Mouse (Mus musculus) ES-Bruce4 (cell line): ENCODE measurements at regions not wholly inside any gene's neighbourhood (a gene's known extent, or its start where the extent isn't known, plus 50 kb on each side); places are given as distances from the start of the nearest gene placed in this dataset.

Experiments used
- CTCF ChIP-seq: IDR thresholded peaks from one replicate; pipeline ENCODE4 v1.8.1; 2011; ENCODE audit warnings: low read depth, low read length
- POLR2A ChIP-seq: IDR thresholded peaks from one replicate; pipeline ENCODE4 v1.8.1; 2011; ENCODE audit warnings: low read length; ENCODE audit not compliant: insufficient read depth

DNA sequence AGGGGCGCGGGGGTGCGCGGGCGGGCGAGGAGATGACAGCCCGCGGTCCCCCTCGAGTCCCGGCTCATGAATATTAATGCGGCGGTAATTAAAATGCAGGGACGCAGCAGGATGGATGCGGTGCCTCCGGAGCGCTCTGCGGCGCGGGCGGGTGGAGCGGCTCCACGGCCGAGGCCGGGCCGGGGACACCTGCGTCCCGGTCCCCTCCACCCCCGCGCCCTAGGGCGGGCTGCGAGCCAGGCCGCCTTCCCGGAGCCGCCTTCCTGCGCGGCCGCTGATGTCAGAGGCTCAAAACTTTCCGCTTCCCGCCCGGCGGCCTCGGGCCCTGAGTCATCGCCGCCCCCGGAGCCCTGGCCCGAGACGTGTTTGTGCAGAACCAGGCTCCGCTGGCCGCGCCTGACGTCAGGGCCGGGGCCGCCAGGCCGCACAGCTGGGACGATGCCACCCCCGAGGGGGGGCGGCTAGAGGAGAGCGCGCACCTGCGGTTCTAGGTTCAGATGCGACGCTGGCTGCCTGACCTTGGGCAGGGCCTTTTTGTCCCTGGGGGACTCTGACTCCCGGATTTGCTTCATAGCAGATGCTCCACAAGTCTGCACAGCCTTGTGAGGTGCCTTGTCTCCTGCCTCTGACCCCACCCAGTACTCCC lies 91.5 kb downstream of the 1700001O22Rik start:
- TF ChIP-seq CTCF (no peak), POLR2A (no peak)
